Mouse (Mus musculus) limb, embryonic 13.5 days (tissue): ENCODE measurements around the gene Shank1. TPM values are rescaled to one million over a fixed set of nuclear protein-coding genes. Genes with fewer than 3 reads are reported as not detected.

ENCODE experiments used
- ATAC-seq: fragments of 200-750 bp; cut with Nextera tagmentation; 2 replicates; pipeline ENCODE4 v1.8.0; 2017; ENCODE audit warnings: low read depth, moderate number of reproducible peaks, moderate TSS enrichment; ENCODE audit not compliant: low FRiP score
- H3K27ac ChIP-seq: fragments of 300-500 bp; sonication (generic); 2 replicates; pipeline ENCODE4 v1.5.1; 2015; ENCODE audit warnings: inconsistent platforms, mild to moderate bottlenecking, moderate library complexity
- H3K27me3 ChIP-seq: fragments of 300-500 bp; sonication (generic); 2 replicates; pipeline ENCODE4 v1.6.1; 2015; ENCODE audit warnings: mild to moderate bottlenecking, inconsistent platforms
- H3K36me3 ChIP-seq: fragments of 300-500 bp; sonication (generic); 2 replicates; pipeline ENCODE4 v1.6.1; 2015; ENCODE audit warnings: inconsistent platforms, mild to moderate bottlenecking, moderate library complexity
- H3K4me1 ChIP-seq: fragments of 300-500 bp; sonication (generic); 2 replicates; pipeline ENCODE4 v1.6.1; 2015; ENCODE audit warnings: inconsistent platforms
- H3K4me2 ChIP-seq: fragments of 300-500 bp; sonication (generic); replicated peaks from 2 replicates; pipeline ENCODE4 v1.6.1; 2015; ENCODE audit warnings: inconsistent platforms, mild to moderate bottlenecking, moderate library complexity
- H3K4me3 ChIP-seq: fragments of 300-500 bp; sonication (generic); 2 replicates; pipeline ENCODE4 v1.5.1; 2015; ENCODE audit warnings: moderate library complexity, mild to moderate bottlenecking, inconsistent platforms
- H3K9ac ChIP-seq: fragments of 300-500 bp; sonication (generic); 2 replicates; pipeline ENCODE4 v1.6.1; 2015; ENCODE audit warnings: mild to moderate bottlenecking, inconsistent platforms
- H3K9me3 ChIP-seq: fragments of 300-500 bp; sonication (generic); 2 replicates; pipeline ENCODE4 v1.6.1; 2016; ENCODE audit warnings: inconsistent platforms
- WGBS: fragments of 180-500 bp; shearing (Covaris S2); methylation state at CpG from one replicate; pipeline ENCODE4 v1.1.7; 2015; 5-methylcytosine and 5-hydroxymethylcytosine counted together
- polyA plus RNA-seq: library from polyadenylated mRNA; unstranded; fragments of >200 nt; fragmentation: Nextera tagmentation; extraction: Ambion mirVana; gene quantifications from 2 replicates; pipeline ENCODE4 v1.2.1, GENCODE M21; 2015

The Shank1 gene
- polyA plus RNA-seq, 1 experiment from 2014 or later: 3.3 TPM

GRCm38 (mm10) chr7:44384716-44385059 lies 74.6 kb downstream of the Shank1 start:
- H3K27ac ChIP-seq: no peak overlapping the region

GRCm38 (mm10) chr7:44385720-44386119 lies 75.7 kb downstream of the Shank1 start, which contains the start of gene 1700008O03Rik:
Gene 1700008O03Rik, minus strand, starts transcription at chr7:44385820.
- H3K9me3 ChIP-seq: no peaks in the 10 kb centered on the region
- no peaks in the 10 kb centered on the region for H3K36me3 ChIP-seq
- peaks cover 50% of the 10 kb centered on the region for H3K27me3 ChIP-seq
- 75% methylated on average over 12 of the region's 12 CpGs for WGBS
- no peaks in the 10 kb centered on the region for H3K4me1 ChIP-seq
- peak within 1 kb of the TSS; percentile 91 for H3K4me2 ChIP-seq
- no peak for ATAC-seq
- no peak within 1 kb of the TSS for H3K27ac ChIP-seq
- H3K4me3 ChIP-seq: peak within 1 kb of the TSS; percentile 55
- peak within 1 kb of the TSS; percentile 64; the same call in 1 of the 2 replicates for H3K9ac ChIP-seq

More at GRCm38 (mm10) chr7:44384716-44385059, 74.6 kb downstream of the Shank1 start:
- Histone ChIP-seq H3K4me2 (peak overlapping the region; percentile 91), H3K9me3 (no peaks in the 10 kb centered on the region), H3K9ac (peak overlapping the region; percentile 64; the same call in 1 of the 2 replicates), H3K4me1 (no peaks in the 10 kb centered on the region), H3K4me3 (peak overlapping the region; percentile 55), H3K36me3 (no peaks in the 10 kb centered on the region), H3K27me3 (peaks cover 46% of the 10 kb centered on the region)
- WGBS: 0% methylated on average over 17 of the region's 17 CpGs
- ATAC-seq: peak; percentile 29; the same call in 1 of the 2 replicates

DNA sequence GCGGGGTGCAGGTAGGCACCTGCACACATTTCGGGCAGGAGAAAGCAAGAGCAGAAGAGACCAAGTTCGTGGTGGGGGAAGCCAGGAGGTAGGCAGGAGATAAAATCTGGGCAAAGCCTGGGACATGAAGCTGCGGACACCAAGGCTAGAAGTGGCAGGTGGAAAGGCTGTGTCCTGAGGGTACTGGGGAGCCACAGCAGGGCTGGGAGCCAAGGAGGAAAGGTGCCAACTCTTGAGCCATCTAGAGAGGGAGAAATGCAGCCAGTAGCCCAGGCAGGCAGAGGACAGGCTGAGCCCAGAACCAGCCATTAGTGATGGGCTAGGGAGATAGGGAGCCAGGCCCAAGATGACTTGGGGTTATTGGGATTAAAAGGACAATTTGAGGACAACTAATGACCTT lies 81.8 kb downstream of the Shank1 start:
- Histone ChIP-seq H3K27ac (no peak overlapping the region), H3K9me3 (no peaks in the 10 kb centered on the region), H3K4me2 (no peak overlapping the region), H3K4me3 (no peak overlapping the region), H3K36me3 (no peaks in the 10 kb centered on the region), H3K9ac (no peak overlapping the region), H3K27me3 (peaks cover 29% of the 10 kb centered on the region), H3K4me1 (no peaks in the 10 kb centered on the region)
- no peak for ATAC-seq
- 77% methylated on average over 4 of the region's 4 CpGs for WGBS

- Histone ChIP-seq H3K4me2 (no peak overlapping the region), H3K27me3 (peaks cover 24% of the 10 kb centered on the region), H3K27ac (no peak overlapping the region), H3K9me3 (no peaks in the 10 kb centered on the region), H3K9ac (no peak overlapping the region), H3K4me3 (no peak overlapping the region), H3K36me3 (no peaks in the 10 kb centered on the region), H3K4me1 (no peaks in the 10 kb centered on the region)
- WGBS: 82% methylated on average over 14 of the region's 14 CpGs
- no peak for ATAC-seq
Observed at GRCm38 (mm10) chr7:44392341-44392740, 82.3 kb downstream of the Shank1 start.

DNA sequence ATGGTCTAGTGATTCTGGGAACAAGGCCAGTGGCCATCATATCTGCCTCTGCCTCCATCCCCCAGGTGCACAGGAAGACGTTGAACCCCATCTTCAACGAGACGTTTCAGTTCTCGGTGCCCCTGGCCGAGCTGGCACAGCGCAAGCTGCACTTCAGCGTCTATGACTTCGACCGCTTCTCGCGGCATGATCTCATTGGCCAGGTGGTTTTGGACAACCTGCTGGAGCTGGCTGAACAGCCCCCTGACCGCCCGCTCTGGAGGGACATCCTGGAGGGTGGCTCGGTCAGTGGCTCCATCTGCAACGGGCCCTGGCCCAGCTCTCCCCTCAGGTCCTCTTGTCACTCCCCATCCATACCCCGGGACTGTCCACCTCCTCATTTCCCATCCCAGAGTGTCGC lies 83.2 kb downstream of the Shank1 start:
- H3K27me3 ChIP-seq: peaks cover 15% of the 10 kb centered on the region
- no peak overlapping the region for H3K9ac ChIP-seq
- no peaks in the 10 kb centered on the region for H3K9me3 ChIP-seq
- no peak overlapping the region for H3K4me2 ChIP-seq
- 92% methylated on average over 17 of the region's 17 CpGs for WGBS
- H3K27ac ChIP-seq: no peak overlapping the region
- H3K4me3 ChIP-seq: no peak overlapping the region
- H3K4me1 ChIP-seq: no peaks in the 10 kb centered on the region
- ATAC-seq: no peak
- no peaks in the 10 kb centered on the region for H3K36me3 ChIP-seq

GRCm38 (mm10) chr7:44398570-44398969 lies 88.5 kb downstream of the Shank1 start:
- WGBS: 11% methylated on average over 3 of the region's 3 CpGs
- peak; percentile 54 for ATAC-seq
- no peak overlapping the region for H3K4me2 ChIP-seq

DNA sequence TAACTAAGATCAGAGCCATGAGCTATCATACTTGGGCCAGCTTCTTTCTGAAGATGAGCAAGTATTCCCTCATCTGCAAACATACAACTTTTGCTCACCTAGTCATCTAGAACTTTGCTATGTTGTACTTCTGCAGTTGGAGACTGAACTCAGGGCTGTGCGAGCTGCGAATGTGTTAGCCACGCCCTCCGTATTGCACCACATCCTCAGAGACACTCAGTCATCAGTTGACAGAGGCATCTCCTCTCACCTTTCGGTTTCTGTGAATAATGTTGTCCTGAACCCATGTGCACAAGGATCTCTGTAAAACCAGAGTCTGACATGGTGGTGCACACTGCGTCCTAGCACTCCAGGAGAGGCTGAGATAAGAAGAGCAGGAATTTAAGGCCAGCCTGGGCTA lies 91.6 kb downstream of the Shank1 start:
- peaks cover 21% of the 10 kb centered on the region for H3K27me3 ChIP-seq
- no peaks in the 10 kb centered on the region for H3K4me1 ChIP-seq
- no peak overlapping the region for H3K4me2 ChIP-seq
- WGBS: 75% methylated on average over 6 of the region's 6 CpGs
- no peak overlapping the region for H3K4me3 ChIP-seq
- H3K36me3 ChIP-seq: no peaks in the 10 kb centered on the region
- H3K9ac ChIP-seq: no peak overlapping the region
- ATAC-seq: no peak
- H3K9me3 ChIP-seq: no peaks in the 10 kb centered on the region
- no peak overlapping the region for H3K27ac ChIP-seq

More at GRCm38 (mm10) chr7:44398570-44398969, 88.5 kb downstream of the Shank1 start:
- Histone ChIP-seq H3K27ac (no peak overlapping the region), H3K36me3 (no peaks in the 10 kb centered on the region), H3K9ac (no peak overlapping the region), H3K4me1 (no peaks in the 10 kb centered on the region), H3K9me3 (no peaks in the 10 kb centered on the region), H3K4me3 (no peak overlapping the region), H3K27me3 (peaks cover 22% of the 10 kb centered on the region)

DNA sequence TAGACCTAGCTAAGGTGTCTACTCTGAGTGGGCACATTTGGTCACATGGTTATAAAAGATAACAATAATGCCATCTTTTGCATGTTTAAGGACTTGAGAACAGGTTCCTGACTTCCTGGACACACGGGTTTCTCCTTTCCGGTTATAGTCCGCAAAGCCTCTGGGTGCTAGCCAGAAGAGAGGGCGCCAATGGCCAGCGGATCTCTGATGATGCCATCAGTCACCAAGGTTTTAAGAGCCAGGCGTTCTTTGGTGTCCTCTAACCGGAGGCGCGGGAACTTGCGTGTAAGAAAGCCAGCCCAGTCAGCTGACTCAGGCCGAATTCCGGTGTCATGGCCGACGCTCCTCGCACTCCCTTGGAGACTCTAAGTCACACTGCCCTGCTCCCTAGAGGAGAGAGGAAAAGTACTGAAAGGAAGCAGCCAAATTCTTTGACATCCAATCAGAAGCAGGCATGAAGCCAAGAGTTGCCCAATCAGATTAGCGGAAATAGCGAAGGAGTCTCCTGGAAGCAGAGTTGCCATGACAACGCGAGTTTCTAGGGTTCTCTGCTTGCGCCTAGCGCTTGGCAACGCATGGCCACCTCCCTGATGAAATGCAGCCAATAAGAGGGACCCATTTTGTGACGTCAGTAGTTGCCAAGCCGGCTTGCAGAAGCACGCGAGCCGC lies 95.4 kb downstream of the Shank1 start:
- Histone ChIP-seq H3K27me3 (peaks cover 33% of the 10 kb centered on the region), H3K4me2 (peak overlapping the region; percentile 64), H3K27ac (peak overlapping the region; percentile 48; the same call in 1 of the 2 replicates), H3K36me3 (no peaks in the 10 kb centered on the region), H3K9me3 (no peaks in the 10 kb centered on the region), H3K4me1 (no peaks in the 10 kb centered on the region), H3K9ac (peak overlapping the region; percentile 51; the same call in 1 of the 2 replicates), H3K4me3 (peak overlapping the region; percentile 45)
- ATAC-seq: peak; percentile 97
- WGBS: 2% methylated on average over 27 of the region's 27 CpGs

- ATAC-seq: no peak
- no peaks in the 10 kb centered on the region for H3K9me3 ChIP-seq
- H3K36me3 ChIP-seq: no peaks in the 10 kb centered on the region
- H3K4me1 ChIP-seq: no peaks in the 10 kb centered on the region
- no peak overlapping the region for H3K27ac ChIP-seq
- H3K27me3 ChIP-seq: peaks cover 28% of the 10 kb centered on the region
- WGBS: 2% methylated on average over 5 of the region's 5 CpGs
- no peak overlapping the region for H3K9ac ChIP-seq
- H3K4me3 ChIP-seq: peak overlapping the region; percentile 45; the same call in 1 of the 2 replicates
- H3K4me2 ChIP-seq: peak overlapping the region; percentile 64; the same call in 1 of the 2 replicates
Observed at GRCm38 (mm10) chr7:44406015-44406355, 95.9 kb downstream of the Shank1 start.

Other genes with a start within 250 kb of the Shank1 start
- gene Klk1b21, start 207.9 kb upstream of the Shank1 start, polyA plus RNA-seq: not detected in 2 replicates
- not detected in 2 replicates for gene Klk1b22, start 197.6 kb upstream of the Shank1 start, polyA plus RNA-seq
- gene Klk1b16, start 173.5 kb upstream of the Shank1 start, polyA plus RNA-seq: not detected in 2 replicates
- gene Klk1b24, start 122.0 kb upstream of the Shank1 start, polyA plus RNA-seq: not detected in 2 replicates
- gene Klk1b3, start 112.1 kb upstream of the Shank1 start, polyA plus RNA-seq: not detected in 2 replicates
- gene Klk1b4, start 102.8 kb upstream of the Shank1 start, polyA plus RNA-seq: not detected in 2 replicates
- gene Klk1b5, start 94.3 kb upstream of the Shank1 start, polyA plus RNA-seq: not detected in 2 replicates
- gene Klk1, start 84.9 kb upstream of the Shank1 start, polyA plus RNA-seq: not detected in 2 replicates
- 0.17 TPM in 1 of 2 replicates, not detected in the other for gene Gm36864, start 74.1 kb upstream of the Shank1 start, polyA plus RNA-seq
- 0.78 and 0.94 TPM in 2 replicates for gene 1700028J19Rik, start 63.6 kb upstream of the Shank1 start, polyA plus RNA-seq
- gene 2410002F23Rik, start 63.5 kb upstream of the Shank1 start, polyA plus RNA-seq: 222 and 224 TPM in 2 replicates
- 0.14 TPM in 1 of 2 replicates, not detected in the other for gene Acp4, start 52.9 kb upstream of the Shank1 start, polyA plus RNA-seq
- 1.2 TPM in 1 of 2 replicates, not detected in the other for gene Gm15517, start 48.8 kb upstream of the Shank1 start, polyA plus RNA-seq
- 5.6 and 6.3 TPM in 2 replicates for gene Clec11a, start 3.4 kb upstream of the Shank1 start, polyA plus RNA-seq
- 3.5 and 4.0 TPM in 2 replicates for gene Syt3, start 73.8 kb downstream of the Shank1 start, polyA plus RNA-seq
- 1.1 TPM in 2 replicates for gene 1700008O03Rik, start 75.6 kb downstream of the Shank1 start, polyA plus RNA-seq
- gene Lrrc4b, start 118.8 kb downstream of the Shank1 start, polyA plus RNA-seq: 1.00 and 1.2 TPM in 2 replicates
- 0.36 TPM in 1 of 2 replicates, not detected in the other for gene Aspdh, start 155.1 kb downstream of the Shank1 start, polyA plus RNA-seq
- gene Josd2, start 157.7 kb downstream of the Shank1 start, polyA plus RNA-seq: 87.7 and 91.3 TPM in 2 replicates
- gene Emc10, start 186.3 kb downstream of the Shank1 start, polyA plus RNA-seq: 104 and 106 TPM in 2 replicates
- gene Fam71e1, start 186.3 kb downstream of the Shank1 start, polyA plus RNA-seq: 22.4 and 22.9 TPM in 2 replicates
- gene Mybpc2, start 214.4 kb downstream of the Shank1 start, polyA plus RNA-seq: 0.08 and 0.10 TPM in 2 replicates
- 0.19 and 0.25 TPM in 2 replicates for gene Spib, start 221.8 kb downstream of the Shank1 start, polyA plus RNA-seq
- 101 and 105 TPM in 2 replicates for gene Pold1, start 238.6 kb downstream of the Shank1 start, polyA plus RNA-seq
- 70.5 and 72.4 TPM in 2 replicates for gene Nr1h2, start 243.7 kb downstream of the Shank1 start, polyA plus RNA-seq